ENCODE assay signal across 9 mouse cellular contexts in genomic region chr10:18508586-18508985, GRCm38 (mm10). TPM values are rescaled to one million over a fixed set of nuclear protein-coding genes. Genes with fewer than 3 reads are reported as not detected.
DNase-seq lines count a peak whose midpoint lies in the region; ATAC-seq lines count a peak whose summit lies in the region.
"Had no signal": no experiment of that assay in that cellular context is flagged by ENCODE, and none has a peak within 500 bp of the region (broad histone marks: within the 10 kb centered on the region; RNA-seq: fewer than 3 reads in every experiment).

No protein-coding gene starts in this region.

- no peak overlapping the region for H3K4me3 ChIP-seq in embryonic facial prominence, embryonic 14.5 days (ENCODE audit: low read depth, low read length)
- no peak overlapping the region for H3K4me3 ChIP-seq in embryonic facial prominence, embryonic 10.5 days
- H3K4me3 ChIP-seq in midbrain, embryonic 13.5 days (replicated peaks), result no peak overlapping the region
- H3K4me3 ChIP-seq in midbrain, embryonic 10.5 days, result no peak overlapping the region
- H3K4me3 ChIP-seq: limb, embryonic 12.5 days had no signal

- H3K4me2 ChIP-seq in embryonic facial prominence, embryonic 14.5 days (ENCODE audit: low read depth, low read length), result no peak overlapping the region
- H3K4me2 ChIP-seq in midbrain, embryonic 13.5 days (replicated peaks), result no peak overlapping the region
- H3K4me2 ChIP-seq: limb, embryonic 12.5 days had no signal

- no peaks in the 10 kb centered on the region for H3K27me3 ChIP-seq in embryonic facial prominence, embryonic 14.5 days (replicated peaks; ENCODE audit: control insufficient read depth, insufficient read depth, low read length)
- no peaks in the 10 kb centered on the region for H3K27me3 ChIP-seq in embryonic facial prominence, embryonic 10.5 days (replicated peaks; ENCODE audit: low read depth, poor library complexity, severe bottlenecking)
- no peaks in the 10 kb centered on the region for H3K27me3 ChIP-seq in midbrain, embryonic 13.5 days
- no peaks in the 10 kb centered on the region for H3K27me3 ChIP-seq in midbrain, embryonic 10.5 days (ENCODE audit: low read depth, poor library complexity, severe bottlenecking)
- H3K27me3 ChIP-seq: limb, embryonic 12.5 days had no signal

- WGBS in embryonic facial prominence, embryonic 14.5 days, result 100% methylated on average over 1 of the region's 1 CpGs
- WGBS in embryonic facial prominence, embryonic 10.5 days, result 92% methylated on average over 1 of the region's 1 CpGs
- 100% methylated on average over 1 of the region's 1 CpGs for WGBS in midbrain, embryonic 13.5 days
- WGBS in midbrain, embryonic 10.5 days, result 94% methylated on average over 1 of the region's 1 CpGs

- peaks cover 23% of the 10 kb centered on the region; the same call in 1 of the 2 replicates for H3K4me1 ChIP-seq in embryonic facial prominence, embryonic 14.5 days (ENCODE audit: control insufficient read depth, insufficient read depth, low read length)
- peaks cover 33% of the 10 kb centered on the region for H3K4me1 ChIP-seq in embryonic facial prominence, embryonic 10.5 days
- H3K4me1 ChIP-seq in midbrain, embryonic 13.5 days (replicated peaks), result peaks cover 21% of the 10 kb centered on the region
- peaks cover 11% of the 10 kb centered on the region for H3K4me1 ChIP-seq in midbrain, embryonic 10.5 days

- no peak overlapping the region for H3K27ac ChIP-seq in embryonic facial prominence, embryonic 14.5 days (replicated peaks; ENCODE audit: low read depth, low read length)
- H3K27ac ChIP-seq in embryonic facial prominence, embryonic 10.5 days (replicated peaks), result no peak overlapping the region
- no peak overlapping the region for H3K27ac ChIP-seq in midbrain, embryonic 13.5 days
- no peak overlapping the region for H3K27ac ChIP-seq in midbrain, embryonic 10.5 days (replicated peaks)
- H3K27ac ChIP-seq: limb, embryonic 12.5 days had no signal

- 0 out of 2 replicates have a peak, but pooled peaks cover 7% of the 10 kb centered on the region for H3K36me3 ChIP-seq in embryonic facial prominence, embryonic 14.5 days (ENCODE audit: control insufficient read depth, insufficient read depth, low read length)
- peaks cover 16% of the 10 kb centered on the region for H3K36me3 ChIP-seq in embryonic facial prominence, embryonic 10.5 days (replicated peaks)
- H3K36me3 ChIP-seq in midbrain, embryonic 13.5 days, result peaks cover 10% of the 10 kb centered on the region
- peaks cover 20% of the 10 kb centered on the region for H3K36me3 ChIP-seq in midbrain, embryonic 10.5 days

- DNase-seq in embryonic facial prominence, embryonic 14.5 days (ENCODE audit: low spot score), result peak; percentile 33
- DNase-seq in embryonic facial prominence, embryonic 10.5 days (ENCODE audit: low spot score), result no peak
- no peak for DNase-seq in midbrain, embryonic 10.5 days (ENCODE audit: low spot score)
- DNase-seq in layer of hippocampus, adult 9-11 months, result peak; percentile 61
- DNase-seq in thymus, postnatal 0 days (ENCODE audit: low spot score), result peak; percentile 89
- no peak for DNase-seq in embryo, embryonic 10 days (ENCODE audit: low spot score)

- ATAC-seq in embryonic facial prominence, embryonic 14.5 days (ENCODE audit: low read depth), result peak; percentile 58; the same call in 1 of the 2 replicates
- ATAC-seq in midbrain, embryonic 13.5 days, result 0 out of 2 replicates have a peak, but pooled peaks have one; percentile 14
- no peak for ATAC-seq in megakaryocyte, adult 5-6 weeks (ENCODE audit: poor library complexity, severe bottlenecking)

- H3K9me3 ChIP-seq in embryonic facial prominence, embryonic 14.5 days (ENCODE audit: control insufficient read depth, low read length), result no peaks in the 10 kb centered on the region
- H3K9me3 ChIP-seq in embryonic facial prominence, embryonic 10.5 days, result no peaks in the 10 kb centered on the region
- no peaks in the 10 kb centered on the region for H3K9me3 ChIP-seq in midbrain, embryonic 13.5 days
- no peaks in the 10 kb centered on the region for H3K9me3 ChIP-seq in midbrain, embryonic 10.5 days (replicated peaks)
- H3K9me3 ChIP-seq: limb, embryonic 12.5 days had no signal

- no peak overlapping the region for H3K9ac ChIP-seq in embryonic facial prominence, embryonic 14.5 days (ENCODE audit: low read depth, low read length)
- no peak overlapping the region for H3K9ac ChIP-seq in midbrain, embryonic 13.5 days (replicated peaks)
- H3K9ac ChIP-seq: limb, embryonic 12.5 days had no signal

RNA-seq across cellular contexts. Expression of gene Hebp2, which starts 37.3 kb away (rescaled TPM):
- polyA plus RNA-seq in embryonic facial prominence, embryonic 14.5 days (2014; fragmentation: Nextera tagmentation; extraction: Ambion mirVana), result 25.1 and 27.4 TPM in 2 replicates
- polyA plus RNA-seq in embryonic facial prominence, embryonic 10.5 days (2016; fragmentation: Nextera tagmentation; extraction: Ambion mirVana), result 15.5 and 16.0 TPM in 2 replicates
- 7.6 TPM in 2 replicates for polyA plus RNA-seq in midbrain, embryonic 13.5 days (2015; fragmentation: Nextera tagmentation; extraction: Ambion mirVana)
- polyA plus RNA-seq in midbrain, embryonic 10.5 days (2016; fragmentation: Nextera tagmentation; extraction: Ambion mirVana), result 14.7 and 14.8 TPM in 2 replicates
- polyA plus RNA-seq in thymus, postnatal 0 days (2015; fragmentation: Nextera tagmentation; extraction: Ambion mirVana), result 3.0 and 4.0 TPM in 2 replicates
- total RNA-seq in megakaryocyte, adult 5-6 weeks (2015), result 0.09 TPM in 1 of 2 replicates, not detected in the other
- total RNA-seq in megakaryocyte, adult 5-6 weeks (2017), result not detected in 2 replicates

Comparison
In these comparisons a context has a peak if more than half of its experiments do, and no peak if none do; other contexts are left out.
1. DNase-seq: peak in embryonic facial prominence, embryonic 14.5 days (single experiment), layer of hippocampus, adult 9-11 months (single experiment) and thymus, postnatal 0 days (single experiment); none in embryonic facial prominence, embryonic 10.5 days (single experiment), midbrain, embryonic 10.5 days (single experiment) and embryo, embryonic 10 days (single experiment).